Mouse (Mus musculus): ENCODE data around the gene AI182371.

DNA sequence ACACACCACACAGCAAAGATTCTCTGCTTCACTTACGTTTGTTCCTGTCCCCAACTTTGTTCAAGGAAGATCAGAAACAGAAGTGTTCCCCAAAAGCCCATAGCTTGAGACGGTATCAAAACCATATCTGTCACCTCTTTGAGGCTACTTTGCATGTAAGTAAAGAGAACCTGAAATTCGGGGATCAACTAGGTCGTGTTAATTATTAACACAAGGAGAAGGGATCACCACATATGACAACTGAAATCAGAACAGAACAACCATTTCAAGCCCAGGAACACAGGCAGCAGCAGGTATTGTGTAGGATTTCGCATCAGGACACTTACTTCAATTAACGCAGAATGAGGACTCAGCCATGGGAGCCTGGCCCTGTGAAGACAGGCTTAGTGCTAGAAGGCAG lies 814 bp downstream of the AI182371 start:
- TF ChIP-seq POLR2A (IDR thresholded peaks at IDR 0.05; ENCODE audit: extremely low read depth, insufficient read depth, low read length) (no peak), CTCF (IDR thresholded peaks at IDR 0.05; ENCODE audit: low read depth, low read length) (no peak)
